Mouse (Mus musculus) heart, postnatal 0 days (tissue): ENCODE measurements around the gene 2810004N23Rik. TPM values are rescaled to one million over a fixed set of nuclear protein-coding genes. Genes with fewer than 3 reads are reported as not detected.
A peak's percentile ranks its signal among the peaks of the same experiment; 100 is the strongest.

Source experiments
- ATAC-seq: fragments of 200-750 bp; cut with Nextera tagmentation; 2 replicates; pipeline ENCODE4 v1.8.0; 2017; ENCODE audit warnings: low read depth, moderate number of reproducible peaks, moderate library complexity; ENCODE audit not compliant: insufficient read depth
- DNase-seq: peaks from one replicate; pipeline ENCODE4 v3.0.0-alpha.2; 2016; ENCODE audit warnings: low spot score
- H3K27ac ChIP-seq: fragments of 300-500 bp; sonication (generic); 2 replicates; pipeline ENCODE4 v1.5.1; 2014; ENCODE audit warnings: low read depth, mild to moderate bottlenecking
- H3K27me3 ChIP-seq: fragments of 300-500 bp; sonication (generic); 2 replicates; pipeline ENCODE4 v1.6.1; 2014; ENCODE audit warnings: low read length, mixed read lengths; ENCODE audit not compliant: control insufficient read depth, insufficient read depth
- H3K36me3 ChIP-seq: fragments of 300-500 bp; sonication (generic); replicated peaks from 2 replicates; pipeline ENCODE4 v1.6.1; 2014; ENCODE audit warnings: low read length, mixed read lengths; ENCODE audit not compliant: control insufficient read depth, insufficient read depth
- H3K4me1 ChIP-seq: fragments of 300-500 bp; sonication (generic); 2 replicates; pipeline ENCODE4 v1.6.1; 2014; ENCODE audit warnings: antibody characterized with exemption; ENCODE audit not compliant: control insufficient read depth, insufficient read depth
- H3K4me2 ChIP-seq: fragments of 300-500 bp; sonication (generic); 2 replicates; pipeline ENCODE4 v1.6.1; 2014; ENCODE audit warnings: low read depth, mild to moderate bottlenecking, low read length, moderate library complexity
- H3K4me3 ChIP-seq: fragments of 300-500 bp; sonication (generic); 2 replicates; pipeline ENCODE4 v1.5.1; 2014; ENCODE audit warnings: low read depth, low read length
- H3K9ac ChIP-seq: fragments of 300-500 bp; sonication (generic); replicated peaks from 2 replicates; pipeline ENCODE4 v1.6.1; 2014; ENCODE audit warnings: low read depth, low read length, mixed read lengths
- H3K9me3 ChIP-seq: fragments of 300-500 bp; sonication (generic); replicated peaks from 2 replicates; pipeline ENCODE4 v1.6.1; 2016; ENCODE audit warnings: low read length; ENCODE audit not compliant: control insufficient read depth
- CTCF ChIP-seq: IDR thresholded peaks from 2 replicates; pipeline ENCODE4 v1.5.1; 2016; ENCODE audit warnings: antibody characterized with exemption, control low read depth, low read depth
- EP300 ChIP-seq: IDR thresholded peaks from 2 replicates; pipeline ENCODE4 v1.6.1; 2016; ENCODE audit warnings: antibody characterized with exemption, low read depth
- WGBS: fragments of 180-500 bp; shearing (Covaris S2); extraction: QIAGEN DNeasy Blood & Tissue Kit; methylation state at CpG from one replicate; pipeline ENCODE4 v1.1.7; 2014; 5-methylcytosine and 5-hydroxymethylcytosine counted together
- polyA plus RNA-seq: library from polyadenylated mRNA; unstranded; fragments of >200 nt; fragmentation: Nextera tagmentation; extraction: Ambion mirVana; gene quantifications from 2 replicates; pipeline ENCODE4 v1.2.1, GENCODE M21; 2015
- total RNA-seq: library from RNA; depleted of rRNA; stranded (reverse); fragments of >200 nt; gene quantifications from 2 replicates; pipeline ENCODE4 v1.2.3, GENCODE M21; 2014; ENCODE audit warnings: low replicate concordance

The 2810004N23Rik gene
- total and polyA plus RNA-seq, 2 experiments from 2014 or later, result 45.9 to 49.6 TPM

GRCm38 (mm10) chr8:124872690-124873089 lies 9.8 kb upstream of the 2810004N23Rik start:
- H3K9ac ChIP-seq, result no peak overlapping the region
- WGBS, result 21% methylated on average over 5 of the region's 5 CpGs
- TF ChIP-seq EP300, result no peak
- no peak for TF ChIP-seq CTCF
- DNase-seq, result peak; percentile 42
- ATAC-seq, result peak; percentile 74
- peak overlapping the region; percentile 52; the same call in 1 of the 2 replicates for H3K27ac ChIP-seq
- H3K4me3 ChIP-seq, result no peak overlapping the region
- H3K36me3 ChIP-seq, result peaks cover 66% of the 10 kb centered on the region
- no peak overlapping the region for H3K4me2 ChIP-seq
- H3K4me1 ChIP-seq, result peaks cover 15% of the 10 kb centered on the region
- H3K9me3 ChIP-seq, result no peaks in the 10 kb centered on the region
- H3K27me3 ChIP-seq, result no peaks in the 10 kb centered on the region

GRCm38 (mm10) chr8:124872081-124872480 lies 9.2 kb upstream of the 2810004N23Rik start:
- Histone ChIP-seq H3K9ac (no peak overlapping the region), H3K36me3 (peaks cover 60% of the 10 kb centered on the region), H3K27ac (no peak overlapping the region), H3K9me3 (no peaks in the 10 kb centered on the region), H3K4me2 (no peak overlapping the region), H3K4me1 (peaks cover 21% of the 10 kb centered on the region), H3K4me3 (no peak overlapping the region), H3K27me3 (no peaks in the 10 kb centered on the region)
- TF ChIP-seq EP300 (no peak), CTCF (no peak)
- ATAC-seq, result no peak
- WGBS, result 91% methylated on average over 7 of the region's 7 CpGs
- DNase-seq, result no peak

GRCm38 (mm10) chr8:124871474-124871873 lies 8.6 kb upstream of the 2810004N23Rik start:
- no peak for ATAC-seq
- H3K9me3 ChIP-seq, result no peaks in the 10 kb centered on the region

GRCm38 (mm10) chr8:124869708-124870107 lies 6.8 kb upstream of the 2810004N23Rik start:
- H3K4me1 ChIP-seq, result peaks cover 36% of the 10 kb centered on the region
- H3K27ac ChIP-seq, result 0 out of 2 replicates have a peak overlapping the region, but pooled peaks have one; percentile 20
- H3K9ac ChIP-seq, result no peak overlapping the region
- H3K9me3 ChIP-seq, result no peaks in the 10 kb centered on the region
- TF ChIP-seq EP300 (no peak), CTCF (no peak)
- H3K27me3 ChIP-seq, result no peaks in the 10 kb centered on the region
- H3K4me3 ChIP-seq, result no peak overlapping the region
- no peak for DNase-seq
- peaks cover 38% of the 10 kb centered on the region for H3K36me3 ChIP-seq
- H3K4me2 ChIP-seq, result no peak overlapping the region
- WGBS, result 42% methylated on average over 6 of the region's 6 CpGs
- no peak for ATAC-seq

More at GRCm38 (mm10) chr8:124871474-124871873, 8.6 kb upstream of the 2810004N23Rik start:
- TF ChIP-seq EP300, result no peak
- no peak for TF ChIP-seq CTCF
- DNase-seq, result no peak
- no peaks in the 10 kb centered on the region for H3K27me3 ChIP-seq
- H3K4me1 ChIP-seq, result peaks cover 27% of the 10 kb centered on the region
- H3K27ac ChIP-seq, result no peak overlapping the region
- no peak overlapping the region for H3K9ac ChIP-seq
- peaks cover 54% of the 10 kb centered on the region for H3K36me3 ChIP-seq
- no peak overlapping the region for H3K4me2 ChIP-seq
- 91% methylated on average over 7 of the region's 7 CpGs for WGBS
- H3K4me3 ChIP-seq, result no peak overlapping the region

GRCm38 (mm10) chr8:124867126-124867525 lies 4.2 kb upstream of the 2810004N23Rik start:
- peaks cover 14% of the 10 kb centered on the region for H3K36me3 ChIP-seq
- H3K4me3 ChIP-seq, result no peak overlapping the region
- TF ChIP-seq CTCF, result no peak
- no peak for TF ChIP-seq EP300
- no peaks in the 10 kb centered on the region for H3K27me3 ChIP-seq
- DNase-seq, result no peak
- WGBS, result 26% methylated on average over 2 of the region's 2 CpGs
- ATAC-seq, result no peak
- H3K9ac ChIP-seq, result no peak overlapping the region
- peaks cover 31% of the 10 kb centered on the region for H3K4me1 ChIP-seq
- H3K9me3 ChIP-seq, result no peaks in the 10 kb centered on the region
- H3K27ac ChIP-seq, result peak overlapping the region; percentile 26; the same call in 1 of the 2 replicates
- no peak overlapping the region for H3K4me2 ChIP-seq

GRCm38 (mm10) chr8:124866669-124867068 lies 3.7 kb upstream of the 2810004N23Rik start:
- ATAC-seq (no peak), DNase-seq (peak; percentile 14)
- Histone ChIP-seq H3K4me3 (no peak overlapping the region), H3K9me3 (no peaks in the 10 kb centered on the region), H3K27me3 (no peaks in the 10 kb centered on the region), H3K4me1 (peaks cover 34% of the 10 kb centered on the region), H3K27ac (peak overlapping the region; percentile 26; the same call in 1 of the 2 replicates), H3K9ac (no peak overlapping the region), H3K36me3 (peaks cover 11% of the 10 kb centered on the region), H3K4me2 (no peak overlapping the region)
- no peak for TF ChIP-seq CTCF
- no peak for TF ChIP-seq EP300
- 27% methylated on average over 3 of the region's 3 CpGs for WGBS
